Comparison of ENCODE assay signal across 28 mouse cellular contexts in the genomic region with DNA sequence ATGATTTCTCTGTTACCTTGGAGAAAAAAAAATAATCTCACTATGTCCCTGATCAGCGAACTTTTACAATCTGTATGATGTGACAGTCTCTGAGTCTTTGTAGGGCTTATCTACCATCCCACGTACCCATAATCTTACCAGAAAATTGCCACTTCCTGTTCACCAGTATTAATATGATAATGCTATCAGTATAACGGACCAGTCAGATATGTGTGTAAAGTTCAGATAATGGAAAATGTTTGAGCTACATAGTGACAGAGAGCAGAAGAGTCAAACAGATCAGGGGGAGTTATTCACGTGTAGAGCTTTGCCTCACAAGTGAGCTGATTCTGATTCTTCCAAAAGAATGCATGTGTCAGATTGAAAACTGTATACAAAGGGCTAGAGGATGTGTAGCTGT.
DNase-seq lines count a peak whose midpoint lies in the region; ATAC-seq and TF ChIP-seq lines count a peak whose summit lies in the region.
"Had no signal": no experiment of that assay in that cellular context is flagged by ENCODE, and none has a peak within 500 bp of the region (broad histone marks: within the 10 kb centered on the region; RNA-seq: fewer than 3 reads in every experiment).

No protein-coding gene starts in this region.

- ATAC-seq in common myeloid progenitor, adult 5-6 weeks (replicated peaks; ENCODE audit: low read depth, poor library complexity, severe bottlenecking) = peak; percentile 81
- no peak for ATAC-seq in liver, postnatal 0 days
- ATAC-seq: forebrain, embryonic 13.5 days; lung, postnatal 0 days; midbrain, embryonic 16.5 days; Patski had no signal

- peaks cover 0 to 17% of the 10 kb centered on the region in 2 experiments; a peak in 2 of 4 replicates for H3K36me3 ChIP-seq in MEL (ENCODE audit: control insufficient read depth in 1 of 2, insufficient read depth in 2 of 2, low read length in 2 of 2)
- no peaks in the 10 kb centered on the region for H3K36me3 ChIP-seq in liver, postnatal 0 days (replicated peaks; ENCODE audit: insufficient read depth, low read length)
- H3K36me3 ChIP-seq: heart, embryonic 12.5 days; limb, embryonic 13.5 days had no signal

- H3K9ac ChIP-seq in MEL (ENCODE audit: control insufficient read depth, low read depth, low read length, poor library complexity, severe bottlenecking) = no peak overlapping the region
- H3K9ac ChIP-seq in liver, postnatal 0 days (replicated peaks) = no peak overlapping the region
- H3K9ac ChIP-seq: forebrain, embryonic 13.5 days; heart, embryonic 12.5 days; hindbrain, embryonic 14.5 days; limb, embryonic 13.5 days had no signal

- no peak overlapping the region for H3K4me2 ChIP-seq in liver, postnatal 0 days (ENCODE audit: low read depth, low read length)
- H3K4me2 ChIP-seq: forebrain, embryonic 13.5 days; heart, embryonic 12.5 days; hindbrain, embryonic 14.5 days; limb, embryonic 13.5 days; midbrain, embryonic 11.5 days had no signal

- no peak for TF ChIP-seq POLR2A in MEL (IDR thresholded peaks at IDR 0.05; ENCODE audit: control insufficient read depth in 1 of 2, insufficient read depth in 1 of 2, low read depth in 1 of 2, low read length in 2 of 2, poor library complexity in 1 of 2)

- TF ChIP-seq CTCF in MEL (IDR thresholded peaks at IDR 0.05 in 2 of 3, conservative IDR thresholded peaks at IDR 0.05 in 1 of 3; ENCODE audit: control insufficient read depth in 1 of 3, insufficient read depth in 1 of 3, low read depth in 2 of 3, low read length in 3 of 3, poor library complexity in 1 of 3, severe bottlenecking in 1 of 3) = no peak
- TF ChIP-seq CTCF in liver, postnatal 0 days (IDR thresholded peaks at IDR 0.05; ENCODE audit: low read depth) = no peak

- DNase-seq in 416B (ENCODE audit: low read depth) (peak; percentile 51), MEL (ENCODE audit: low read depth, low spot score) (peak; percentile 73)
- no peak for DNase-seq in liver, postnatal 0 days
- DNase-seq in frontal cortex, postnatal 10 days (ENCODE audit: low spot score in 2 of 2) = no peak
- DNase-seq in right cerebral cortex, postnatal 10 days (ENCODE audit: low spot score in 2 of 2) = no peak
- no peak for DNase-seq in lung, postnatal 10 days
- DNase-seq: adrenal gland, postnatal 10 days; cerebellum, adult 18-20 months; cerebellum, postnatal 25 days; gastrocnemius, adult 2 months; gastrocnemius, postnatal 36 days; heart, adult 2 months; kidney, adult 11 months; kidney, postnatal 14 days; lung, adult 18-20 months; right cerebral cortex, postnatal 4 days; thymus, adult 2 months; thymus, postnatal 4 days had no signal

- no peaks in the 10 kb centered on the region for H3K79me2 ChIP-seq in MEL (ENCODE audit: control insufficient read depth, insufficient read depth, low read length, poor library complexity)

- TF ChIP-seq RAD21 in MEL (IDR thresholded peaks at IDR 0.05; ENCODE audit: low read depth, low read length) = no peak; the same call in 1 of the 2 replicates

- peaks cover 5 to 6% of the 10 kb centered on the region in 2 experiments for H3K4me1 ChIP-seq in MEL (ENCODE audit: control insufficient read depth in 1 of 2, insufficient read depth in 2 of 2, low read length in 2 of 2)
- H3K4me1 ChIP-seq in liver, postnatal 0 days (ENCODE audit: insufficient read depth) = no peaks in the 10 kb centered on the region
- H3K4me1 ChIP-seq: forebrain, embryonic 13.5 days; heart, embryonic 12.5 days; limb, embryonic 13.5 days had no signal

- H3K27me3 ChIP-seq in MEL (ENCODE audit: control insufficient read depth in 1 of 2, insufficient read depth in 2 of 2, low read length in 2 of 2) = no peaks in the 10 kb centered on the region
- no peaks in the 10 kb centered on the region for H3K27me3 ChIP-seq in liver, postnatal 0 days (ENCODE audit: insufficient read depth, low read length)
- H3K27me3 ChIP-seq: forebrain, embryonic 13.5 days; heart, embryonic 12.5 days; Patski had no signal

- peak overlapping the region; percentile 46; the same call in 1 of the 2 replicates for H3K27ac ChIP-seq in MEL (ENCODE audit: control insufficient read depth, low read depth, low read length)
- H3K27ac ChIP-seq in liver, postnatal 0 days (ENCODE audit: low read depth) = no peak overlapping the region
- H3K27ac ChIP-seq: forebrain, embryonic 13.5 days; gastrocnemius, adult 2 months; heart, adult 2 months; hindbrain, embryonic 14.5 days; layer of hippocampus, adult 2 months; limb, embryonic 13.5 days had no signal

- no peak overlapping the region for H3K4me3 ChIP-seq in MEL (ENCODE audit: control insufficient read depth in 1 of 2, insufficient read depth in 1 of 2, low read depth in 2 of 2, low read length in 2 of 2)
- H3K4me3 ChIP-seq in liver, postnatal 0 days (ENCODE audit: low read depth, low read length) = no peak overlapping the region
- H3K4me3 ChIP-seq: forebrain, embryonic 13.5 days; gastrocnemius, adult 2 months; heart, adult 2 months; heart, embryonic 12.5 days; layer of hippocampus, adult 2 months; limb, embryonic 13.5 days had no signal

- TF ChIP-seq EP300 in MEL (IDR thresholded peaks at IDR 0.05; ENCODE audit: low read depth in 1 of 2, low read length in 2 of 2) = peak; percentile 100
- TF ChIP-seq EP300 in liver, postnatal 0 days (IDR thresholded peaks at IDR 0.05; ENCODE audit: low read depth) = peak; percentile 79; the same call in 1 of the 2 replicates

- H3K9me3 ChIP-seq in MEL (replicated peaks; ENCODE audit: insufficient read depth, low read length) = no peaks in the 10 kb centered on the region
- H3K9me3 ChIP-seq in liver, postnatal 0 days (ENCODE audit: low read length) = no peaks in the 10 kb centered on the region

- 39% methylated on average over 4 of the region's 4 CpGs for WGBS in liver, postnatal 0 days (ENCODE audit: insufficient replicate concordance)

TF ChIP-seq in MEL, 35 proteins besides CTCF, POLR2A, EP300 and RAD21:
- TF ChIP-seq TAL1 (IDR thresholded peaks at IDR 0.05; ENCODE audit: low read length) (peak; percentile 82), KAT2A (conservative IDR thresholded peaks at IDR 0.05; ENCODE audit: low read depth, low read length) (peak; percentile 45; the same call in 1 of the 2 replicates), ETS1 (IDR thresholded peaks at IDR 0.05; ENCODE audit: low read depth, low read length) (peak; percentile 93), TBP (IDR thresholded peaks at IDR 0.05; ENCODE audit: low read depth, low read length) (no peak), GATA1 (IDR thresholded peaks at IDR 0.05; ENCODE audit: low read depth, low read length) (peak; percentile 100), ZC3H11A (IDR thresholded peaks at IDR 0.05; ENCODE audit: low read depth, low read length) (no peak), NRF1 (IDR thresholded peaks at IDR 0.05; ENCODE audit: insufficient read depth, low read depth, low read length, poor library complexity, severe bottlenecking) (no peak), ZKSCAN1 (IDR thresholded peaks at IDR 0.05; ENCODE audit: low read depth, low read length) (no peak), HCFC1 (IDR thresholded peaks at IDR 0.05; ENCODE audit: low read depth, low read length) (no peak), MYC (IDR thresholded peaks at IDR 0.05; ENCODE audit: low read depth, low read length) (peak; percentile 84), POLR2AphosphoS5 (IDR thresholded peaks at IDR 0.05; ENCODE audit: borderline replicate concordance, low read depth, low read length) (no peak), NELFE (IDR thresholded peaks at IDR 0.05; ENCODE audit: low read depth, low read length) (no peak), UBTF (IDR thresholded peaks at IDR 0.05; ENCODE audit: borderline replicate concordance, insufficient read depth, low read depth, low read length) (no peak), MAX (IDR thresholded peaks at IDR 0.05; ENCODE audit: low read length) (no peak), USF2 (IDR thresholded peaks at IDR 0.05; ENCODE audit: borderline replicate concordance in 1 of 2, insufficient read depth in 1 of 2, low read depth in 1 of 2, low read length in 2 of 2) (no peak), ZMIZ1 (IDR thresholded peaks at IDR 0.05; ENCODE audit: low read depth, low read length) (peak; percentile 50; the same call in 1 of the 2 replicates), BHLHE40 (IDR thresholded peaks at IDR 0.05; ENCODE audit: borderline replicate concordance, low read depth, low read length) (peak; percentile 95), SIN3A (IDR thresholded peaks at IDR 0.05; ENCODE audit: low read length) (peak; percentile 92), MXI1 (IDR thresholded peaks at IDR 0.05; ENCODE audit: low read depth, low read length) (peak; percentile 59; the same call in 1 of the 2 replicates), MAFK (IDR thresholded peaks at IDR 0.05; ENCODE audit: borderline replicate concordance, low read depth, low read length) (peak; percentile 88), POLR2AphosphoS2 (IDR thresholded peaks at IDR 0.05; ENCODE audit: low read length) (0 out of 2 replicates have a peak, but pooled peaks have one; percentile 40), TCF12 (IDR thresholded peaks at IDR 0.05; ENCODE audit: low read depth, low read length) (peak; percentile 100), ZNF384 (IDR thresholded peaks at IDR 0.05; ENCODE audit: low read depth, low read length) (peak; percentile 88), SMC3 (IDR thresholded peaks at IDR 0.05; ENCODE audit: low read depth, low read length) (no peak), MYB (IDR thresholded peaks at IDR 0.05; ENCODE audit: low read depth, low read length) (peak; percentile 94), RCOR1 (IDR thresholded peaks at IDR 0.05; ENCODE audit: low read depth, low read length) (peak; percentile 99), USF1 (IDR thresholded peaks at IDR 0.05; ENCODE audit: low read depth, low read length) (no peak), GABPA (IDR thresholded peaks at IDR 0.05; ENCODE audit: low read depth, low read length) (no peak), MAZ (IDR thresholded peaks at IDR 0.05; ENCODE audit: low read depth, low read length) (0 out of 2 replicates have a peak, but pooled peaks have one; percentile 35), E2F4 (IDR thresholded peaks at IDR 0.05; ENCODE audit: borderline replicate concordance, low read depth, low read length) (no peak), MEF2A (IDR thresholded peaks at IDR 0.05; ENCODE audit: extremely low read depth, insufficient replicate concordance, low read depth, low read length, poor library complexity, severe bottlenecking) (peak; percentile 72; the same call in 1 of the 2 replicates), JUND (IDR thresholded peaks at IDR 0.05; ENCODE audit: low read depth, low read length) (no peak; the same call in 1 of the 2 replicates)
TF ChIP-seq in MEL: peak in this region for 17.

Comparison
In these comparisons a context has a peak if more than half of its experiments do, and no peak if none do; other contexts are left out.
1. DNase-seq: peak in 416B (single experiment) and MEL (single experiment); none in liver, postnatal 0 days (single experiment), frontal cortex, postnatal 10 days (0 of 2), right cerebral cortex, postnatal 10 days (0 of 2) and lung, postnatal 10 days (single experiment).